Mouse (Mus musculus) stomach, embryonic 15.5 days (tissue): ENCODE measurements around the gene Morn1. TPM values are rescaled to one million over a fixed set of nuclear protein-coding genes. Genes with fewer than 3 reads are reported as not detected.
A peak's percentile ranks its signal among the peaks of the same experiment; 100 is the strongest.

Experiments
- ATAC-seq: fragments of 200-750 bp; cut with Nextera tagmentation; 2 replicates; pipeline ENCODE4 v1.8.0; 2017; ENCODE audit warnings: low read depth, moderate number of reproducible peaks, moderate TSS enrichment; ENCODE audit not compliant: insufficient read depth, low FRiP score
- H3K27ac ChIP-seq: fragments of 300-500 bp; sonication (generic); 2 replicates; pipeline ENCODE4 v1.5.1; 2015; ENCODE audit warnings: mild to moderate bottlenecking, inconsistent platforms
- H3K27me3 ChIP-seq: fragments of 300-500 bp; sonication (generic); replicated peaks from 2 replicates; pipeline ENCODE4 v1.6.1; 2015; ENCODE audit warnings: inconsistent platforms
- H3K36me3 ChIP-seq: fragments of 300-500 bp; sonication (generic); 2 replicates; pipeline ENCODE4 v1.6.1; 2015; ENCODE audit warnings: inconsistent platforms
- H3K4me1 ChIP-seq: fragments of 300-500 bp; sonication (generic); 2 replicates; pipeline ENCODE4 v1.6.1; 2015; ENCODE audit warnings: inconsistent platforms
- H3K4me2 ChIP-seq: fragments of 300-500 bp; sonication (generic); 2 replicates; pipeline ENCODE4 v1.6.1; 2015; ENCODE audit warnings: mild to moderate bottlenecking, inconsistent platforms
- H3K4me3 ChIP-seq: fragments of 300-500 bp; sonication (generic); replicated peaks from 2 replicates; pipeline ENCODE4 v1.5.1; 2015; ENCODE audit warnings: inconsistent platforms
- H3K9ac ChIP-seq: fragments of 300-500 bp; sonication (generic); 2 replicates; pipeline ENCODE4 v1.6.1; 2015; ENCODE audit warnings: inconsistent platforms
- H3K9me3 ChIP-seq: fragments of 300-500 bp; sonication (generic); 2 replicates; pipeline ENCODE4 v1.6.1; 2016; ENCODE audit warnings: inconsistent platforms
- WGBS: fragments of 180-500 bp; shearing (Covaris S2); methylation state at CpG from one replicate; pipeline ENCODE4 v1.1.7; 2015; 5-methylcytosine and 5-hydroxymethylcytosine counted together
- polyA plus RNA-seq: library from polyadenylated mRNA; unstranded; fragments of >200 nt; fragmentation: Nextera tagmentation; extraction: Ambion mirVana; gene quantifications from 2 replicates; pipeline ENCODE4 v1.2.1, GENCODE M21; 2015

The Morn1 gene
- polyA plus RNA-seq, 1 experiment from 2014 or later: 5.3 TPM

DNA sequence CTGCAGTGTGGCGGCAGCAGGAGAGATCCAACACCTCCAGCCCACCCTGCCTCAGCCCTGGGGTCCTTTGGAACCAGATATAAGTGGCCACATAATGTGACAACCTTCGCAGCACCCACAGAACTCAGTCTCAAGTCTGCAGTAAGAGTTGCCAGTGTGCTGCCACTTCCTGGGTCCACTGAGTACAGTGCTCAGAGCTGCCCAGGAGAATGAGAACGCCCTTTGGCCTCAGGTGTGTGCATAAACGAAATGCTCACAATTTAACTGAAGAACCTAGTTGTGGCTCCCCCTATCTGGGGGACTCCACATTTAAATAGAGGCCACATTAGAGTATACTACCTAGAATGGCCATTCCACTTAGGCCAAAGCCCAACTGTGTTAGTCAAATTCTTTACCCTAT is 2.8 kb upstream of the Morn1 start:
- peaks cover 37% of the 10 kb centered on the region for H3K4me1 ChIP-seq
- no peaks in the 10 kb centered on the region for H3K27me3 ChIP-seq
- H3K4me3 ChIP-seq: no peak overlapping the region
- 79% methylated on average over 4 of the region's 4 CpGs for WGBS
- no peak for ATAC-seq
- H3K9me3 ChIP-seq: no peaks in the 10 kb centered on the region
- H3K27ac ChIP-seq: no peak overlapping the region
- peak overlapping the region; percentile 23; the same call in 1 of the 2 replicates for H3K4me2 ChIP-seq
- peaks cover 32% of the 10 kb centered on the region for H3K36me3 ChIP-seq
- H3K9ac ChIP-seq: no peak overlapping the region

DNA sequence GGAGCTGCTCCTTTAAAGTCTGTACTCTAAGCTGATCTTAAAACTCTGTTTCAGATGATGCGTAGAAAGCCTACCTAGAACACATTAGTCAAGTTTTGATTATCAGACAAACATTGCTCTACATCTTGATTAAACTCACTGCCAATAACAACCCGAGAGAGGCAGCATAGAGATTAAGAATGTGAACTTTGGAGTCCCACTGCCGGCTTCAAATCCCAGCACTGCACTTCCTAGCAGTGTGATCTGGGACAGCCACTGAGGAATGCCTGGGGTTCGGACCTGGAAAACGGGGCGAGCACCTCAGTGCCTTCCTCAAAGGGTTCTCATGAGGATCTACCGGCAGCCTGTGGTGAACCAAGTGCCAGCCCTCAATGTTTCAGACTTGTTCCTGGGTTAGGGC is 2.0 kb upstream of the Morn1 start:
- Histone ChIP-seq H3K9me3 (no peaks in the 10 kb centered on the region), H3K27me3 (no peaks in the 10 kb centered on the region), H3K36me3 (peaks cover 27% of the 10 kb centered on the region), H3K27ac (peak overlapping the region; percentile 21; the same call in 1 of the 2 replicates), H3K4me1 (peaks cover 37% of the 10 kb centered on the region), H3K4me3 (peak overlapping the region; percentile 65), H3K4me2 (peak overlapping the region; percentile 66), H3K9ac (no peak overlapping the region)
- no peak for ATAC-seq
- WGBS: 81% methylated on average over 7 of the region's 7 CpGs

DNA sequence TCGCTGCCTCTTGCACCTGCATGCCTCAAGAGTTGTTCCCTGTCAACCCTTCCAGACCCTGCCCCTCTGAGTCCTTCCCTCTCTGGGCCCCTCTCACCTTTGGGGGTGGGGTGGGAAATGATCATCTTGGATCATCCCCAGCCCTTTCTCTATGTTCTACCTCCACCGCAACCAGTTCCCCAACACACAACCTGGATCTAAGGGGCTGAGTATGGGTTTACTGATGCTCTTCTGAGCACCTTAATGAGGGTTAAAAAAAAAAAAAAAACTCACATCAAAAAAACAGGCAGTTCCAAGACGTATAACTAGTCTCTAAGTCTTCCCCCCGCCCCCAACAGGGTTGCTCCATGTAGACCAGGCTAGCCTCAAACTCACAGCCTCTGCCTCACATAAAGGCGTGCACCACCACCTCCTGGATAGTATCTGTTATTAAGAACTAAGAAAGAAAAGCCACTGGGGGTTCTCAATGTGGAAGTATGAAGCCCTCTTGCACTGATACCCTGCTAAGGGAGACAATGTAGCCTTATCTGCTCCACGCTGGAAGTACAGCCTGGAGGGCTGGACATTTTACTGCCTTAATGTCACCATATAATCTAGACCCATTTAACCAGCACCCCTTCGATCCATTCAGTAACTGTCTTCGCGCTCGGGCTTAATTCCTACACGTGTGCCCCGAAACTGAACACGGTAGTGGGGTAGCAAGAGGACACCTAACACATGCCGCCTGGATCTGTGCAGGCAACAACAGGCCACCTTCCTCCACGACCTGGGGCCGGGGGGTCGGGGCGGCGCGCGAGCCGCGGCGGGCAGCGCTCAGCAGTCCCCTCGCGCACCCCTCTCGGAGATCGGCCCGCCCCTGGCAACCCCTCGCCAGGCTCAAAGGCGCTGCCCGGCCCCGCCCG is 920 bp upstream of the Morn1 start:
- Histone ChIP-seq H3K9me3 (no peaks in the 10 kb centered on the region), H3K4me3 (peak overlapping the region; percentile 65), H3K27ac (peak overlapping the region; percentile 95), H3K4me2 (peak overlapping the region; percentile 66), H3K36me3 (peaks cover 16% of the 10 kb centered on the region), H3K4me1 (peaks cover 37% of the 10 kb centered on the region), H3K27me3 (no peaks in the 10 kb centered on the region), H3K9ac (peak overlapping the region; percentile 92)
- 4% methylated on average over 33 of the region's 35 CpGs for WGBS
- ATAC-seq: peak; percentile 74; the same call in 1 of the 2 replicates

DNA sequence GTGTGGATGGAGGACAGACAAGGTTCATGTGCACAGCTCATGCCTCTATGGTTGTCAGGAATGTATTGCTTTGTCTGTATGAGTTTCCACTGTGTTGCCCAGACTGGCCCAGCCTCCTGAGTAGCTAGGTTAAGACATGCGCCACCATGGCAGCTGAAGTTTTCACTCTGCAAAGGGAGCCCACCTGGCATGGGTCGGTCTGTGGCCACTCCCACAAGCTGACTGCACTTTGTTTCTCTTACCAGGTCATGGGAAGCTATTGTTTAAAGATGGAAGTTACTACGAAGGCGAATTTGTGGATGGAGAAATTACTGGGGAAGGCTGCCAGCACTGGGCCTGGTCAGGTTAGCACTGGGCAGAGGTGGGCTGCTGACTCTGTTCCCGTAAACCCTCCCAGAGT is 2.9 kb downstream of the Morn1 start:
- Histone ChIP-seq H3K27ac (no peak overlapping the region), H3K9me3 (no peaks in the 10 kb centered on the region), H3K36me3 (0 out of 2 replicates have a peak, but pooled peaks cover 3% of the 10 kb centered on the region), H3K9ac (no peak overlapping the region), H3K4me1 (peaks cover 21% of the 10 kb centered on the region), H3K4me3 (no peak overlapping the region), H3K27me3 (no peaks in the 10 kb centered on the region), H3K4me2 (no peak overlapping the region)
- no peak for ATAC-seq
- 82% methylated on average over 5 of the region's 5 CpGs for WGBS

DNA sequence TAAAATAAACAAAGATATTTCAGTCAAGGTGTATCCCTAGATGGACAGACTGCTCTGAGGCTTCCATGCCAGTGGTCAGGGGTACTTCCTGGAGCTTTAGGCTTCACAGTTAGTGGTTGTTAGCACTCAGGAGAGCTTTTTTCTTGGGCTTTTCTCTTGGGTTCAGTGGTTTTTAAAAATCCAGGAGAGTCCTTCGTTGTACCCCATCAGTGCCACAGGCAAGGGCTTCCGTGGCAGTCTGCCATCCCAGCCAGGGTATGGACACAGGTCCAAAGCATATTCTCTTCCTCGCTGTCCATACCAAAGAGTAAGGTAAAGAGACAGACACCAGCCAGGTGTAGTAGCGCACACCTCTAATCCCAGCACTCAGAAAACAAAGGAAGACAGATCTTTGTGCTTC is 3.8 kb downstream of the Morn1 start:
- no peak overlapping the region for H3K4me2 ChIP-seq
- no peak overlapping the region for H3K9ac ChIP-seq
- 95% methylated on average over 4 of the region's 4 CpGs for WGBS
- H3K27me3 ChIP-seq: no peaks in the 10 kb centered on the region
- H3K4me1 ChIP-seq: peaks cover 12% of the 10 kb centered on the region
- ATAC-seq: no peak
- no peaks in the 10 kb centered on the region for H3K9me3 ChIP-seq
- H3K4me3 ChIP-seq: no peak overlapping the region
- H3K36me3 ChIP-seq: 0 out of 2 replicates have a peak, but pooled peaks cover 3% of the 10 kb centered on the region
- H3K27ac ChIP-seq: no peak overlapping the region

DNA sequence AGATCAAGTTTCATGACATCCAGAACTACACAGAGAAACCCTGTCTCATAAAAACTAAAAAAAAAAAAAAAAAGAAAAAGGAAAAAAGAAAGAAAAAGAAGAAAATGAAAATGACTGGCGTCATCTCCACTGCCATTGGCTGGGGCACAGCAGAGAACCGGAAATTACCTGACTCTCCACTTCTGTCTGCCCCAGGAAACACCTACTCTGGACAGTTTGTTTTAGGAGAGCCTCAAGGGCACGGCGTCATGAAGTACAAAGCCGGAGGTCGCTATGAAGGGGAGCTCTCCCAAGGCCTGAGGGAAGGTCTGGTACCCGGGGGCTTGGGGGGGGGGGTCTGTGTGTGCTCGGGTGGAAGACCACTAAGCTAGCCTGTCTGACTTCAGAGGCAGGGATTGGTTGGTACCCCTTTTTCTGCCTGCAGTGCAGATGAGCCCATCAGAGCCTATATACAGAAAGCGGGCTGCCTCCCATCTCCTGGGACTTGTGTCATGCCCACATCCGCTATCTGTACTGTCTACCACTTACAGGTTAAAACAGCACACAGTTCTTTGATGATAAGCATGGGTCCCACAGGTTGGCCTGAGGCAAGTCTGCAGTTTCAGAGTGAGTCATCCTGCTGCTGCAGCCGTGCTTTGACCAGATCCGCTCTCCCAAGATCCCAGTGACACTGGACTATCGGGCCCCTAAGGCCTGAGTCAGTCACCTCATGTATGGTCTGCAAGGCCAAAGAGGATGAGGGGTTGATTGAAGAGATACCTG is 4.5 kb downstream of the Morn1 start:
- Histone ChIP-seq H3K4me2 (no peak overlapping the region), H3K9ac (no peak overlapping the region), H3K27me3 (no peaks in the 10 kb centered on the region), H3K4me1 (peaks cover 11% of the 10 kb centered on the region), H3K9me3 (no peaks in the 10 kb centered on the region), H3K27ac (no peak overlapping the region), H3K36me3 (0 out of 2 replicates have a peak, but pooled peaks cover 3% of the 10 kb centered on the region), H3K4me3 (no peak overlapping the region)
- WGBS: 86% methylated on average over 13 of the region's 13 CpGs
- ATAC-seq: no peak

DNA sequence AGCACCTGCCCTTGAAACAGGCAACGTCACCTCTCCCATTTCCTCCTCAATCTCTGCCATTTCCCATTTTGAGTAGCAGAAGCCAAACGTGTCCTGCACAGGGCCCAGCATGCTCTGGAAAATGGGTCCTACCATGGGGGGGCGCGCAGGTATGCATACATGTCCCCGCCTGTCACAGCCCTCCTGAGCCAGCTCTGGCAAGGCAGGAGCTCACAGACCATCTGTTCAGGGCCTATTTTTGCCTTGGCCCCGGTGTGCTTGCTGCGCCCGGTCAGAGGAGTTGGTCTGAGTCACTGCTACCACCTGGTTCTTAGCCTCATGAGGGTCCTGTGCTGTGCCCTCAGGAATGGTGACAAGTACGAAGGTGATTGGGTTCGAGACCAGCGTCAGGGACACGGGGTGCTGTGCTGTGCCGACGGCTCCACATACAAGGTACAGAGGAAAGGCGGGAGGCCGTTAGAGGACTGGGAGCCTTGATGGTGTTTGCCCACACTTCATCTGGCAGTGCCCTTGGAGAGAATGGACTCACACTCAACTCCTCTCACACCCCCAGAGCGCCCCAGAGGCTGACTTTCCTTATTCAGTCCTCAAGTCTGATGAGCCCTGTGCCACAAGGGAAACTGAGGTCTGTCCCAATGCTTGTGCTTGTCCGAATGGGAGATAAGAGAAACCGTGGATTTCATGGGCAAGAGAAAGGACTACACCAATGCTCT is 6.5 kb downstream of the Morn1 start:
- Histone ChIP-seq H3K9ac (no peak overlapping the region), H3K27me3 (no peaks in the 10 kb centered on the region), H3K4me3 (no peak overlapping the region), H3K9me3 (no peaks in the 10 kb centered on the region), H3K27ac (no peak overlapping the region), H3K36me3 (0 out of 2 replicates have a peak, but pooled peaks cover 3% of the 10 kb centered on the region), H3K4me1 (0 out of 2 replicates have a peak, but pooled peaks cover 5% of the 10 kb centered on the region), H3K4me2 (no peak overlapping the region)
- 92% methylated on average over 19 of the region's 19 CpGs for WGBS
- no peak for ATAC-seq

DNA sequence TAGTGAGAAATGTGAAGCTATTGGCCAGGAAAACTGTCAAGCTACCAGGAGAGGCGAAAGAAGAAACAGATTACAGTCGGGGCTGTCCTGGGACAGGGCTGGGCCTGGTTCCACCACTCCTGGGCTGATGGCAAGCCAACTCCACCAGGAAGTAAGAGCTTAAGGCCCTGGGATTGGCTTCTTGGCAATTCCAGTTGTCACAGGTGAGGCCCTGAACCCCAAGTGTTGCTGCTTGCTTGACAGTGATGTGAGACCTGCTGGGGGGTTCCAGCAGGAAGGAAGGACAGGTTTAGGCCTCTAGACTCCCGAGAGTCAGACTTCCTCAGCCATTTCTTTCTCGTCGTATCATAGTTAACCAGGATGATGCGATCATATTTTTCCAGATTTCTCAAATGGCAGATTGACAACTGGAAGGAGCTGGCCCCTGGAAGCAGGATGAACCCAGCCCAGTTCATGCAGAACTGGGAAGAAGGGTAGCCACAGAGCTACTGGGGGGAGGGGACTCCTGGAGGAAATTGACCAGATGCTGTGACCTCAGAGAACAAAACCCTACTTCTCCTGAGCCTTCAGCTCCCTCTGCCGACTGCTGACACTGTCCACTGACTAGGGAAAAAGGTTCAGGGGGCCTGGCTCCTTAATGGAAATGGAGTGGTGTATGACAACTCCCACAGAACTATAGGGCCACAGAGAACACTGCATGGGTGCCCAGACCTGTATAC is 7.2 kb downstream of the Morn1 start:
- Histone ChIP-seq H3K9me3 (no peaks in the 10 kb centered on the region), H3K27me3 (no peaks in the 10 kb centered on the region), H3K9ac (no peak overlapping the region), H3K27ac (no peak overlapping the region), H3K4me2 (no peak overlapping the region), H3K4me3 (no peak overlapping the region), H3K36me3 (0 out of 2 replicates have a peak, but pooled peaks cover 3% of the 10 kb centered on the region), H3K4me1 (0 out of 2 replicates have a peak, but pooled peaks cover 5% of the 10 kb centered on the region)
- ATAC-seq: no peak
- WGBS: 76% methylated on average over 7 of the region's 7 CpGs

DNA sequence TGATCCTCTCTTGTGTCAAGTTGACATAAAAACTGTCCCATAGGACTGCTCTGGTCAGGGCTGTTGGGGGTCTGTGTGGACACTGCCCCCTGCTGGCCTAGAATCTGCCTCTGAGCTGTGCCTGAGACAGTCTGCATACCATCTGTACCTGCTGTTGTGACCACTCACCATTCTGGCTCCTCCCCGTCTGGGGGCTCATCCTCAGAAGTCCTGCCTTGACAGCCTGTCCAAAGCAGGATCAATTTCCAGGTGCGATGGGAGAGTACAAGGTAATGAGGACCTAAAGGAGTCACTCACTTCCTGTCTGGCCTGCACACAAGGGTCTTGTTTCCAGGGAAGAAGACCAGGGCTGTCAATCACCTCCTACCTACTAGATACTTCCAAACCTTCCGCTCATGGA is 8.2 kb downstream of the Morn1 start:
- H3K27me3 ChIP-seq: no peaks in the 10 kb centered on the region
- 58% methylated on average over 3 of the region's 3 CpGs for WGBS
- ATAC-seq: peak; percentile 27; the same call in 1 of the 2 replicates

DNA sequence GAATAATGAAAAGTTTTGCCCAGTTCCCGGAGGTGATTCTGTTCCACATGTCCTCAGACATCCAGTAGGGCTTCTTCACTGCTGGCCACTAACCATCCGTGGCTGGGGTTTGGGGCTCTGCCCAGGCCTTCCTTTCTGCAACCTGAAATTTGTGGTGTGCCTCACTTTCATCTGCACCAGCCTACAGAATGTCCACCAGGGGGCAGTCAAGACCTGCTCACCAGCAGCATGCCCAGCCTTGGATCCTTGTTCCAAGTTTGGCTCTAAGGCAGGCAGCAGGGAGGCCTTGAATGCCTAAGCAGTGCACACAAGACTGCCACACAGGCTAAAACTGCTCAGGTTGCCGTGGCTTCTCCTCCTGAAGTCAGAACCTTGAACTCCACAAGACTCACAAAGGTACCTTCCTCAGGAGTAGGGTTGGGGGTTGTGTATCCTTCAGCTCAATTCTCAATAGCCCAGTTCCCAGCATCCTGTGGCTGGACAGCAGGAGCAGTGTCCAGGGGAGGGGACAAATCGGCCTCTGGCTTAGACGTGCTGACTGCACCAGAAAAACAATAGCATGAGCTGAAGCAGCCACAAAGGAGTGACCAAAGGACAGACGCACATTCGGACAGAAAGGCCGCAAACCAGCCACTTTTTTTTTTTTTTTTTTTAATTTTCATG is 9.0 kb downstream of the Morn1 start:
- H3K36me3 ChIP-seq: 0 out of 2 replicates have a peak, but pooled peaks cover 3% of the 10 kb centered on the region
- no peaks in the 10 kb centered on the region for H3K27me3 ChIP-seq
- H3K4me2 ChIP-seq: no peak overlapping the region
- WGBS: 44% methylated on average over 8 of the region's 8 CpGs
- no peak overlapping the region for H3K9ac ChIP-seq
- no peak overlapping the region for H3K27ac ChIP-seq
- H3K4me1 ChIP-seq: 0 out of 2 replicates have a peak, but pooled peaks cover 5% of the 10 kb centered on the region
- no peak overlapping the region for H3K4me3 ChIP-seq
- H3K9me3 ChIP-seq: no peaks in the 10 kb centered on the region
- ATAC-seq: peak; percentile 77

More for the DNA sequence above, 8.2 kb downstream of the Morn1 start:
- Histone ChIP-seq H3K27ac (no peak overlapping the region), H3K36me3 (0 out of 2 replicates have a peak, but pooled peaks cover 3% of the 10 kb centered on the region), H3K9me3 (no peaks in the 10 kb centered on the region), H3K4me1 (0 out of 2 replicates have a peak, but pooled peaks cover 5% of the 10 kb centered on the region), H3K4me2 (no peak overlapping the region), H3K9ac (no peak overlapping the region), H3K4me3 (no peak overlapping the region)
